Mouse (Mus musculus) liver (tissue): ENCODE measurements at regions not wholly inside any gene's neighbourhood (a gene's known extent, or its start where the extent isn't known, plus 50 kb on each side); places are given as distances from the start of the nearest gene placed in this dataset.

ENCODE experiments used
- DNase-seq: peaks from one replicate; pipeline ENCODE4 v3.0.0-alpha.2; 2020; ENCODE audit warnings: mixed read lengths

- no peak for DNase-seq
These were observed 115.8 kb downstream of the Lnpk start for GRCm38 (mm10) chr2:74463407-74463806.

GRCm38 (mm10) chr2:74461211-74461844 is 117.9 kb downstream of the Lnpk start:
- no peak for DNase-seq

- DNase-seq: no peak
These were observed 124.8 kb downstream of the Lnpk start for GRCm38 (mm10) chr2:74454431-74454830.

GRCm38 (mm10) chr2:74452679-74453078 is 126.6 kb downstream of the Lnpk start:
- DNase-seq: no peak

GRCm38 (mm10) chr2:74451578-74451977 is 127.7 kb downstream of the Lnpk start:
- no peak for DNase-seq

- no peak for DNase-seq
These were observed 128.2 kb downstream of the Lnpk start for GRCm38 (mm10) chr2:74451038-74451437.

GRCm38 (mm10) chr2:74450064-74450765 is 129.0 kb downstream of the Lnpk start:
- no peak for DNase-seq

GRCm38 (mm10) chr2:74435184-74435911 is 143.9 kb downstream of the Lnpk start:
- no peak for DNase-seq

GRCm38 (mm10) chr2:74426746-74427145 is 152.5 kb downstream of the Lnpk start:
- no peak for DNase-seq

GRCm38 (mm10) chr2:74424726-74425125 is 154.5 kb downstream of the Lnpk start:
- DNase-seq: no peak

- DNase-seq: no peak
These were observed 163.1 kb downstream of the Lnpk start for GRCm38 (mm10) chr2:74416097-74416496.

- DNase-seq: no peak
These were observed 164.5 kb downstream of the Lnpk start for GRCm38 (mm10) chr2:74414721-74415120.

- no peak for DNase-seq
These were observed 169.3 kb downstream of the Lnpk start for GRCm38 (mm10) chr2:74409856-74410404.

GRCm38 (mm10) chr2:74404493-74404892 is 174.7 kb downstream of the Lnpk start:
- DNase-seq: no peak

- no peak for DNase-seq
These were observed 188.2 kb downstream of the Lnpk start for GRCm38 (mm10) chr2:74391064-74391463.

- no peak for DNase-seq
These were observed 191.2 kb downstream of the Lnpk start for GRCm38 (mm10) chr2:74388078-74388477.

- no peak for DNase-seq
These were observed 194.3 kb downstream of the Lnpk start for GRCm38 (mm10) chr2:74384918-74385317.

- DNase-seq: no peak
These were observed 198.5 kb downstream of the Lnpk start for GRCm38 (mm10) chr2:74380574-74381287.

GRCm38 (mm10) chr2:74378709-74379108 is 200.5 kb downstream of the Lnpk start:
- no peak for DNase-seq

GRCm38 (mm10) chr2:74373938-74374337 is 205.3 kb downstream of the Lnpk start:
- DNase-seq: no peak

- no peak for DNase-seq
These were observed 206.2 kb downstream of the Lnpk start for GRCm38 (mm10) chr2:74373056-74373455.

GRCm38 (mm10) chr2:74363255-74363654 is 216.0 kb downstream of the Lnpk start:
- DNase-seq: no peak

- DNase-seq: no peak
These were observed 224.6 kb downstream of the Lnpk start for GRCm38 (mm10) chr2:74354591-74354990.
